Mouse (Mus musculus): ENCODE measurements around the gene Ifne. TPM values are rescaled to one million over a fixed set of nuclear protein-coding genes. Genes with fewer than 3 reads are reported as not detected.
"Not testable (repeated sequence)": the region's sequence is repeated elsewhere in the genome, so short reads cannot be mapped to it uniquely, and the experiment has no call there.

Gene Ifne
- polyA plus RNA-seq, 1 experiment from 2014 or later = not detected

- Histone ChIP-seq H3K9ac (ENCODE audit: low read depth, low read length) (no peak overlapping the region), H3K36me3 (ENCODE audit: control insufficient read depth, insufficient read depth) (no peaks in the 10 kb centered on the region), H3K9me3 (replicated peaks; ENCODE audit: control insufficient read depth, low read length) (no peaks in the 10 kb centered on the region), H3K27ac (ENCODE audit: low read length) (no peak overlapping the region), H3K4me2 (ENCODE audit: low read depth, low read length) (no peak overlapping the region), H3K4me3 (ENCODE audit: low read depth, low read length) (no peak overlapping the region), H3K27me3 (ENCODE audit: control insufficient read depth, insufficient read depth, low read depth, low read length) (peaks cover 5% of the 10 kb centered on the region; the same call in 1 of the 2 replicates), H3K4me1 (ENCODE audit: control insufficient read depth, low read depth, low read length) (no peaks in the 10 kb centered on the region)
- no peak for ATAC-seq (ENCODE audit: low read depth)
These were observed 20.8 kb downstream of the Ifne start for GRCm38 (mm10) chr4:88859214-88859613.

- no peaks in the 10 kb centered on the region for H3K27me3 ChIP-seq (ENCODE audit: control insufficient read depth, insufficient read depth, low read depth, low read length)
- no peak overlapping the region for H3K4me3 ChIP-seq (ENCODE audit: low read depth, low read length)
- no peaks in the 10 kb centered on the region for H3K4me1 ChIP-seq (ENCODE audit: control insufficient read depth, low read depth, low read length)
- no peak overlapping the region for H3K9ac ChIP-seq (ENCODE audit: low read depth, low read length)
- WGBS (ENCODE audit: insufficient replicate concordance) = 48% methylated on average over 4 of the region's 4 CpGs
- H3K27ac ChIP-seq (ENCODE audit: low read length) = no peak overlapping the region
- no peaks in the 10 kb centered on the region for H3K36me3 ChIP-seq (ENCODE audit: control insufficient read depth, insufficient read depth)
- no peak for ATAC-seq (ENCODE audit: low read depth)
- no peaks in the 10 kb centered on the region for H3K9me3 ChIP-seq (replicated peaks; ENCODE audit: control insufficient read depth, low read length)
- no peak overlapping the region for H3K4me2 ChIP-seq (ENCODE audit: low read depth, low read length)
These were observed 28.8 kb downstream of the Ifne start for GRCm38 (mm10) chr4:88851026-88851763.

GRCm38 (mm10) chr4:88849698-88850097 lies 30.3 kb downstream of the Ifne start, which contains the start of gene Ifna1:
Gene Ifna1 (plus strand): TSS chr4:88850087.
- WGBS (ENCODE audit: insufficient replicate concordance) = 24% methylated on average over 1 of the region's 1 CpGs
- Histone ChIP-seq H3K4me1 (ENCODE audit: control insufficient read depth, low read depth, low read length) (no peaks in the 10 kb centered on the region), H3K27ac (ENCODE audit: low read length) (no peak within 1 kb of the TSS), H3K4me3 (ENCODE audit: low read depth, low read length) (no peak within 1 kb of the TSS), H3K36me3 (ENCODE audit: control insufficient read depth, insufficient read depth) (no peaks in the 10 kb centered on the region), H3K27me3 (ENCODE audit: control insufficient read depth, insufficient read depth, low read depth, low read length) (no peaks in the 10 kb centered on the region), H3K9me3 (replicated peaks; ENCODE audit: control insufficient read depth, low read length) (no peaks in the 10 kb centered on the region), H3K4me2 (ENCODE audit: low read depth, low read length) (no peak within 1 kb of the TSS), H3K9ac (ENCODE audit: low read depth, low read length) (no peak within 1 kb of the TSS)
- ATAC-seq (ENCODE audit: low read depth) = no peak

GRCm38 (mm10) chr4:88845334-88845733 lies 34.7 kb downstream of the Ifne start:
- 28% methylated on average over 2 of the region's 2 CpGs for WGBS (ENCODE audit: insufficient replicate concordance)
- H3K4me2 ChIP-seq (ENCODE audit: low read depth, low read length) = no peak overlapping the region
- no peak overlapping the region for H3K27ac ChIP-seq (ENCODE audit: low read length)
- no peaks in the 10 kb centered on the region for H3K36me3 ChIP-seq (ENCODE audit: control insufficient read depth, insufficient read depth)
- no peak for ATAC-seq (ENCODE audit: low read depth)
- H3K4me1 ChIP-seq (ENCODE audit: control insufficient read depth, low read depth, low read length) = no peaks in the 10 kb centered on the region
- no peak overlapping the region for H3K9ac ChIP-seq (ENCODE audit: low read depth, low read length)
- no peak overlapping the region for H3K4me3 ChIP-seq (ENCODE audit: low read depth, low read length)
- no peaks in the 10 kb centered on the region for H3K9me3 ChIP-seq (replicated peaks; ENCODE audit: control insufficient read depth, low read length)
- H3K27me3 ChIP-seq (ENCODE audit: control insufficient read depth, insufficient read depth, low read depth, low read length) = no peaks in the 10 kb centered on the region

GRCm38 (mm10) chr4:88841438-88841911 lies 38.5 kb downstream of the Ifne start, which contains the start of gene Ifna4:
Gene Ifna4 (plus strand): TSS chr4:88841861.
- Histone ChIP-seq H3K27me3 (ENCODE audit: control insufficient read depth, insufficient read depth, low read depth, low read length) (no peaks in the 10 kb centered on the region), H3K4me2 (ENCODE audit: low read depth, low read length) (no peak within 1 kb of the TSS), H3K4me3 (ENCODE audit: low read depth, low read length) (no peak within 1 kb of the TSS), H3K27ac (ENCODE audit: low read length) (no peak within 1 kb of the TSS), H3K9me3 (replicated peaks; ENCODE audit: control insufficient read depth, low read length) (no peaks in the 10 kb centered on the region), H3K36me3 (ENCODE audit: control insufficient read depth, insufficient read depth) (no peaks in the 10 kb centered on the region), H3K4me1 (ENCODE audit: control insufficient read depth, low read depth, low read length) (no peaks in the 10 kb centered on the region), H3K9ac (ENCODE audit: low read depth, low read length) (no peak within 1 kb of the TSS)
- 45% methylated on average over 2 of the region's 2 CpGs for WGBS (ENCODE audit: insufficient replicate concordance)
- no peak for ATAC-seq (ENCODE audit: low read depth)

GRCm38 (mm10) chr4:88840058-88840457 lies 39.9 kb downstream of the Ifne start:
- no peak overlapping the region for H3K27ac ChIP-seq (ENCODE audit: low read length)
- no peaks in the 10 kb centered on the region for H3K36me3 ChIP-seq (ENCODE audit: control insufficient read depth, insufficient read depth)
- no peak overlapping the region for H3K4me2 ChIP-seq (ENCODE audit: low read depth, low read length)
- no peaks in the 10 kb centered on the region for H3K27me3 ChIP-seq (ENCODE audit: control insufficient read depth, insufficient read depth, low read depth, low read length)
- H3K4me1 ChIP-seq (ENCODE audit: control insufficient read depth, low read depth, low read length) = no peaks in the 10 kb centered on the region
- H3K4me3 ChIP-seq (ENCODE audit: low read depth, low read length) = no peak overlapping the region
- WGBS (ENCODE audit: insufficient replicate concordance) = 41% methylated on average over 3 of the region's 3 CpGs
- no peak overlapping the region for H3K9ac ChIP-seq (ENCODE audit: low read depth, low read length)
- ATAC-seq (ENCODE audit: low read depth) = no peak
- no peaks in the 10 kb centered on the region for H3K9me3 ChIP-seq (replicated peaks; ENCODE audit: control insufficient read depth, low read length)

GRCm38 (mm10) chr4:88838828-88839227 lies 41.2 kb downstream of the Ifne start:
- Histone ChIP-seq H3K36me3 (ENCODE audit: control insufficient read depth, insufficient read depth) (no peaks in the 10 kb centered on the region), H3K9me3 (replicated peaks; ENCODE audit: control insufficient read depth, low read length) (no peaks in the 10 kb centered on the region), H3K27me3 (ENCODE audit: control insufficient read depth, insufficient read depth, low read depth, low read length) (no peaks in the 10 kb centered on the region), H3K4me1 (ENCODE audit: control insufficient read depth, low read depth, low read length) (no peaks in the 10 kb centered on the region), H3K4me3 (ENCODE audit: low read depth, low read length) (no peak overlapping the region), H3K4me2 (ENCODE audit: low read depth, low read length) (no peak overlapping the region), H3K27ac (ENCODE audit: low read length) (no peak overlapping the region), H3K9ac (ENCODE audit: low read depth, low read length) (no peak overlapping the region)
- WGBS (ENCODE audit: insufficient replicate concordance) = 38% methylated on average over 3 of the region's 3 CpGs
- no peak for ATAC-seq (ENCODE audit: low read depth)

GRCm38 (mm10) chr4:88835225-88835624 lies 44.8 kb downstream of the Ifne start, which contains the start of gene Ifna5:
Gene Ifna5 (plus strand): TSS chr4:88835525.
- H3K4me1 ChIP-seq (ENCODE audit: control insufficient read depth, low read depth, low read length); H3K27me3 ChIP-seq (ENCODE audit: control insufficient read depth, insufficient read depth, low read depth, low read length); H3K9ac ChIP-seq (ENCODE audit: low read depth, low read length); H3K4me3 ChIP-seq (ENCODE audit: low read depth, low read length); H3K27ac ChIP-seq (ENCODE audit: low read length); ATAC-seq (ENCODE audit: low read depth); H3K36me3 ChIP-seq (ENCODE audit: control insufficient read depth, insufficient read depth); H3K4me2 ChIP-seq (ENCODE audit: low read depth, low read length); H3K9me3 ChIP-seq (replicated peaks; ENCODE audit: control insufficient read depth, low read length): not testable (repeated sequence)
- WGBS (ENCODE audit: insufficient replicate concordance) = 27% methylated on average over 1 of the region's 1 CpGs

GRCm38 (mm10) chr4:88830523-88830922 lies 49.5 kb downstream of the Ifne start:
- no peak overlapping the region for H3K27ac ChIP-seq (ENCODE audit: low read length)
- WGBS (ENCODE audit: insufficient replicate concordance) = 10% methylated on average over 4 of the region's 4 CpGs
- no peaks in the 10 kb centered on the region for H3K9me3 ChIP-seq (replicated peaks; ENCODE audit: control insufficient read depth, low read length)
- H3K27me3 ChIP-seq (ENCODE audit: control insufficient read depth, insufficient read depth, low read depth, low read length) = no peaks in the 10 kb centered on the region
- H3K4me2 ChIP-seq (ENCODE audit: low read depth, low read length) = no peak overlapping the region
- H3K4me3 ChIP-seq (ENCODE audit: low read depth, low read length) = no peak overlapping the region
- no peaks in the 10 kb centered on the region for H3K36me3 ChIP-seq (ENCODE audit: control insufficient read depth, insufficient read depth)
- H3K9ac ChIP-seq (ENCODE audit: low read depth, low read length) = no peak overlapping the region
- H3K4me1 ChIP-seq (ENCODE audit: control insufficient read depth, low read depth, low read length) = no peaks in the 10 kb centered on the region
- ATAC-seq (ENCODE audit: low read depth) = no peak

All from liver, embryonic 16.5 days (tissue).